Mouse (Mus musculus): ENCODE data around the gene Iqcf3. TPM values are rescaled to one million over a fixed set of nuclear protein-coding genes. Genes with fewer than 3 reads are reported as not detected.

Iqcf3 gene
- polyA plus RNA-seq, 1 experiment from 2014 or later: not detected

Other genes starting within 250 kb of the Iqcf3 start
- gene Dusp7, start 193.0 kb downstream of the Iqcf3 start, polyA plus RNA-seq (2014; fragmentation: Nextera tagmentation; extraction: Ambion mirVana): 16.4 and 19.8 TPM in 2 replicates
- gene Rpl29, start 132.2 kb downstream of the Iqcf3 start, polyA plus RNA-seq (2014; fragmentation: Nextera tagmentation; extraction: Ambion mirVana): 691 and 781 TPM in 2 replicates
- 22.8 and 24.8 TPM in 2 replicates for gene Acy1, start 123.3 kb downstream of the Iqcf3 start, polyA plus RNA-seq (2014; fragmentation: Nextera tagmentation; extraction: Ambion mirVana)
- 6.6 and 7.1 TPM in 2 replicates for gene Abhd14b, start 114.2 kb downstream of the Iqcf3 start, polyA plus RNA-seq (2014; fragmentation: Nextera tagmentation; extraction: Ambion mirVana)
- gene Abhd14a, start 114.0 kb downstream of the Iqcf3 start, polyA plus RNA-seq (2014; fragmentation: Nextera tagmentation; extraction: Ambion mirVana): 55.9 and 57.5 TPM in 2 replicates
- gene Pcbp4, start 108.3 kb downstream of the Iqcf3 start, polyA plus RNA-seq (2014; fragmentation: Nextera tagmentation; extraction: Ambion mirVana): 59.0 and 66.4 TPM in 2 replicates
- 0.30 and 0.46 TPM in 2 replicates for gene Gpr62, start 95.7 kb downstream of the Iqcf3 start, polyA plus RNA-seq (2014; fragmentation: Nextera tagmentation; extraction: Ambion mirVana)
- gene Rrp9, start 85.7 kb downstream of the Iqcf3 start, polyA plus RNA-seq (2014; fragmentation: Nextera tagmentation; extraction: Ambion mirVana): 21.8 TPM in 2 replicates
- 1.2 and 1.3 TPM in 2 replicates for gene Parp3, start 84.7 kb downstream of the Iqcf3 start, polyA plus RNA-seq (2014; fragmentation: Nextera tagmentation; extraction: Ambion mirVana)
- not detected in 2 replicates for gene Iqcf1, start 61.7 kb downstream of the Iqcf3 start, polyA plus RNA-seq (2014; fragmentation: Nextera tagmentation; extraction: Ambion mirVana)
- not detected in 2 replicates for gene Iqcf5, start 47.1 kb downstream of the Iqcf3 start, polyA plus RNA-seq (2014; fragmentation: Nextera tagmentation; extraction: Ambion mirVana)
- not detected in 2 replicates for gene Iqcf4, start 9.4 kb upstream of the Iqcf3 start, polyA plus RNA-seq (2014; fragmentation: Nextera tagmentation; extraction: Ambion mirVana)
- gene Iqcf6, start 65.0 kb upstream of the Iqcf3 start, polyA plus RNA-seq (2014; fragmentation: Nextera tagmentation; extraction: Ambion mirVana): not detected in 2 replicates
- gene Grm2, start 94.5 kb upstream of the Iqcf3 start, polyA plus RNA-seq (2014; fragmentation: Nextera tagmentation; extraction: Ambion mirVana): not detected in 2 replicates
- 36.4 and 40.3 TPM in 2 replicates for gene Tex264, start 124.3 kb upstream of the Iqcf3 start, polyA plus RNA-seq (2014; fragmentation: Nextera tagmentation; extraction: Ambion mirVana)
- 2.9 and 3.3 TPM in 2 replicates for gene Rad54l2, start 227.6 kb upstream of the Iqcf3 start, polyA plus RNA-seq (2014; fragmentation: Nextera tagmentation; extraction: Ambion mirVana)

Measured in heart, embryonic 14.5 days (tissue).